Comparison of ENCODE assay signal across 16 mouse cellular contexts in the genomic region with DNA sequence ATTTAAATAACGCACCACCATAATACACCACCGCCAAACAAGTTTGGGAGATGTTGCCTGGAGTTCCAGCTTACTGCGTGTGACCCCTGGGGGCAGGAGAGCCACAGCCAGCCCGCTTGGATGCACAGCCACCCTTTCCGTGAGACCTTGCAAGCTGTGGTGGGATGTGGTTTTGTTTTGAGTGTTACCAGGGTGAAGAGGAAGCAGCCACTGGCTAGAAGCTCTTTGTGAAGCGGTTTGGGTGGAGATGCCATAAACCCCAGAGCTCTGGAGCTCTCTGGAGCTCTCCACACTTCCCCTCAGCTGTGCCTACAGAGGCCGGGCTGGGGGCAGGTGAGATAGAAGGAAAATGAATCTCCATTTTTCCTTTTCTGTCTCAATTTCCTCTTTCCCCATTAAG. TPM values are rescaled to one million over a fixed set of nuclear protein-coding genes. Genes with fewer than 3 reads are reported as not detected.
DNase-seq lines count a peak whose midpoint lies in the region; ATAC-seq lines count a peak whose summit lies in the region.
"Had no signal": no experiment of that assay in that cellular context is flagged by ENCODE, and none has a peak within 500 bp of the region (broad histone marks: within the 10 kb centered on the region; RNA-seq: fewer than 3 reads in every experiment).

No protein-coding gene starts in this region.

- ATAC-seq in erythroid progenitor cell, adult 5-6 weeks (replicated peaks; ENCODE audit: low FRiP score, poor library complexity, severe bottlenecking) = no peak
- ATAC-seq: forebrain, embryonic 13.5 days; Patski had no signal

- intact Hi-C loops in gastrocnemius, postnatal 36 days (cut with DNase I) = no loop called here

- DNase-seq in gastrocnemius, adult 18-20 months (ENCODE audit: low spot score) = peak; percentile 4
- DNase-seq in gastrocnemius, postnatal 36 days = no peak
- DNase-seq in spleen, postnatal 36 days (ENCODE audit: low spot score in 2 of 2) = peak; percentile 45 to 50
- DNase-seq in spleen, adult 18-20 months = no peak
- DNase-seq in monocyte, adult 2 months (ENCODE audit: low read depth in 1 of 2, low spot score in 2 of 2) = peak; percentile 61 to 68
- no peak for DNase-seq in left cerebral cortex, adult 9 months (ENCODE audit: low spot score in 2 of 2)
- no peak for DNase-seq in layer of hippocampus, adult 18-20 months (ENCODE audit: low spot score in 2 of 2)
- DNase-seq: adrenal gland, postnatal 36 days; cerebellum, adult 18-20 months; gastrocnemius, postnatal 14 days; kidney, postnatal 25 days; midbrain, embryonic 14.5 days; right cerebral cortex, postnatal 25 days had no signal

RNA-seq across cellular contexts. Expression of gene Vrk1, which starts 38.8 kb away (rescaled TPM):
- total RNA-seq in gastrocnemius, adult 18-20 months (2021) = 1 to 10 TPM; 3.8 to 4.6 TPM
- total RNA-seq in gastrocnemius, postnatal 36 days (2021) = 1 to 10 TPM; 3.2 to 4.0 TPM
- total RNA-seq in erythroid progenitor cell, adult 5-6 weeks (2015; ENCODE audit: low replicate concordance) = 56.6 and 67.8 TPM in 2 replicates
- 94.3 and 104 TPM in 2 replicates for total RNA-seq in erythroid progenitor cell, adult 5-6 weeks (2017; ENCODE audit: low replicate concordance)
- total RNA-seq in layer of hippocampus, adult 18-20 months (2021) = 10 to 100 TPM; 15.5 to 17.6 TPM

Comparison
In these comparisons a context has a peak if more than half of its experiments do, and no peak if none do; other contexts are left out.
1. DNase-seq: peak in gastrocnemius, adult 18-20 months (single experiment), spleen, postnatal 36 days (2 of 2) and monocyte, adult 2 months (2 of 2); none in gastrocnemius, postnatal 36 days (0 of 2), spleen, adult 18-20 months (0 of 2), left cerebral cortex, adult 9 months (0 of 2) and layer of hippocampus, adult 18-20 months (0 of 2).